Mouse (Mus musculus): ENCODE measurements around the gene Zbtb7a.
A peak's percentile ranks its signal among the peaks of the same experiment; 100 is the strongest.

Gene Zbtb7a

GRCm38 (mm10) chr10:81134966-81135681, at the start of gene Zbtb7a:
Zbtb7a (plus strand) TSS chr10:81135220.
- DNase-seq: peak in 1 of 2 experiments; percentile 41

- DNase-seq: no peak
Observed at GRCm38 (mm10) chr10:81087021-81087420, 48.0 kb upstream of the Zbtb7a start.

GRCm38 (mm10) chr10:81089216-81089615, 45.8 kb upstream of the Zbtb7a start:
- DNase-seq: no peak

GRCm38 (mm10) chr10:81090621-81091020, 44.4 kb upstream of the Zbtb7a start:
- DNase-seq: no peak

GRCm38 (mm10) chr10:81092465-81093250, 42.4 kb upstream of the Zbtb7a start:
- no peak for DNase-seq

GRCm38 (mm10) chr10:81094931-81095678, 39.9 kb upstream of the Zbtb7a start:
- DNase-seq: no peak

GRCm38 (mm10) chr10:81105565-81106112, 29.4 kb upstream of the Zbtb7a start, which contains the start of gene Map2k2:
Map2k2 (plus strand) TSS chr10:81105915.
- DNase-seq: peak; percentile 95 to 96

- peak; percentile 73 to 78 for DNase-seq
Observed at GRCm38 (mm10) chr10:81106113-81106721, 28.8 kb upstream of the Zbtb7a start.

GRCm38 (mm10) chr10:81112946-81113345, 22.1 kb upstream of the Zbtb7a start:
- DNase-seq: no peak

GRCm38 (mm10) chr10:81119625-81120024, 15.4 kb upstream of the Zbtb7a start:
- DNase-seq: no peak

GRCm38 (mm10) chr10:81120650-81121049, 14.4 kb upstream of the Zbtb7a start:
- no peak for DNase-seq

GRCm38 (mm10) chr10:81122889-81123288, 12.1 kb upstream of the Zbtb7a start:
- DNase-seq: no peak

- no peak for DNase-seq
Observed at GRCm38 (mm10) chr10:81123500-81123899, 11.5 kb upstream of the Zbtb7a start.

- peak; percentile 41 to 60 for DNase-seq
Observed at GRCm38 (mm10) chr10:81134181-81134587, 836 bp upstream of the Zbtb7a start.

GRCm38 (mm10) chr10:81135831-81136705, 1.0 kb downstream of the Zbtb7a start:
- peak; percentile 49 to 61 for DNase-seq

GRCm38 (mm10) chr10:81136706-81137231, 1.7 kb downstream of the Zbtb7a start:
- peak; percentile 79 to 86 for DNase-seq

- DNase-seq: peak; percentile 99
Observed at GRCm38 (mm10) chr10:81137252-81138130, 2.5 kb downstream of the Zbtb7a start.

GRCm38 (mm10) chr10:81138131-81138782, 3.2 kb downstream of the Zbtb7a start:
- peak; percentile 62 to 74 for DNase-seq

GRCm38 (mm10) chr10:81138821-81139528, 4.0 kb downstream of the Zbtb7a start:
- DNase-seq: no peak

All from thymus, adult 18-20 months (tissue).